Mouse (Mus musculus) small intestine, adult 2 months (tissue): ENCODE data around the gene Arl3. TPM values are rescaled to one million over a fixed set of nuclear protein-coding genes. Genes with fewer than 3 reads are reported as not detected.

Experiments
- H3K27ac ChIP-seq: fragments of 200-500 bp; 2 replicates; pipeline ENCODE4 v1.5.1; 2012; ENCODE audit warnings: low read depth, low read length, control low read depth, inconsistent platforms; ENCODE audit not compliant: insufficient read depth
- H3K27me3 ChIP-seq: fragments of 200-500 bp; 2 replicates; pipeline ENCODE4 v1.6.1; 2012; ENCODE audit warnings: mild to moderate bottlenecking, moderate library complexity, low read length, inconsistent platforms; ENCODE audit not compliant: control insufficient read depth, insufficient read depth
- H3K36me3 ChIP-seq: fragments of 200-500 bp; 2 replicates; pipeline ENCODE4 v1.6.1; 2012; ENCODE audit warnings: mild to moderate bottlenecking, low read length, control low read depth, inconsistent platforms; ENCODE audit not compliant: control insufficient read depth, insufficient read depth
- H3K4me1 ChIP-seq: fragments of 200-500 bp; 2 replicates; pipeline ENCODE4 v1.6.1; 2012; ENCODE audit warnings: low read length, inconsistent platforms, mixed read lengths; ENCODE audit not compliant: control insufficient read depth, insufficient read depth, insufficient read length
- H3K4me3 ChIP-seq: fragments of 200-500 bp; 2 replicates; pipeline ENCODE4 v1.5.1; 2012; ENCODE audit warnings: low read depth, mild to moderate bottlenecking, control low read depth, inconsistent platforms, low read length, moderate library complexity
- CTCF ChIP-seq: fragments of 200-500 bp; IDR thresholded peaks from 2 replicates; pipeline ENCODE4 v1.5.1; 2012; ENCODE audit warnings: low read depth, mild to moderate bottlenecking, control low read depth, inconsistent platforms, low read length, moderate library complexity, mixed read lengths; ENCODE audit not compliant: insufficient replicate concordance, insufficient read length; ENCODE audit errors: extremely low read depth
- POLR2A ChIP-seq: fragments of 200-500 bp; IDR thresholded peaks from 2 replicates; pipeline ENCODE4 v1.6.1; 2012; ENCODE audit warnings: low read depth, mild to moderate bottlenecking, control low read depth, inconsistent platforms, low read length, moderate library complexity
- WGBS: fragments of 180-500 bp; shearing (Covaris S2); methylation state at CpG from one replicate; pipeline ENCODE4 v1.1.7; 2018; 5-methylcytosine and 5-hydroxymethylcytosine counted together
- polyA plus RNA-seq: library from polyadenylated mRNA; depleted of rRNA; stranded (reverse); fragments of >200 nt; gene quantifications from 2 replicates; pipeline ENCODE4 v1.2.3, GENCODE M21; 2012

Gene Arl3
- polyA plus RNA-seq, 1 experiment: 1.3 TPM

GRCm38 (mm10) chr19:46499836-46500580 is 73.0 kb downstream of the Arl3 start:
- Histone ChIP-seq H3K36me3 (no peaks in the 10 kb centered on the region), H3K27ac (peak overlapping the region; percentile 99), H3K4me3 (peak overlapping the region; percentile 73), H3K27me3 (no peaks in the 10 kb centered on the region), H3K4me1 (peaks cover 3% of the 10 kb centered on the region)
- TF ChIP-seq CTCF (no peak), POLR2A (no peak; the same call in 1 of the 2 replicates)
- WGBS: 1% methylated on average over 47 of the region's 52 CpGs

GRCm38 (mm10) chr19:46499539-46499835 is 73.5 kb downstream of the Arl3 start:
- Histone ChIP-seq H3K27me3 (no peaks in the 10 kb centered on the region), H3K27ac (peak overlapping the region; percentile 33), H3K4me3 (peak overlapping the region; percentile 73; the same call in 1 of the 2 replicates), H3K36me3 (no peaks in the 10 kb centered on the region), H3K4me1 (no peaks in the 10 kb centered on the region; the same call in 1 of the 2 replicates)
- TF ChIP-seq POLR2A: no peak
- no peak for TF ChIP-seq CTCF
- WGBS: 2% methylated on average over 3 of the region's 3 CpGs

- TF ChIP-seq CTCF (no peak), POLR2A (no peak)
- no peaks in the 10 kb centered on the region for H3K4me1 ChIP-seq
- H3K4me3 ChIP-seq: no peak overlapping the region
- no peaks in the 10 kb centered on the region for H3K27me3 ChIP-seq
- no peak overlapping the region for H3K27ac ChIP-seq
- WGBS: 77% methylated on average over 2 of the region's 2 CpGs
- H3K36me3 ChIP-seq: no peaks in the 10 kb centered on the region
These were observed 75.8 kb downstream of the Arl3 start for GRCm38 (mm10) chr19:46497230-46497629.

- no peaks in the 10 kb centered on the region for H3K27me3 ChIP-seq
- no peak overlapping the region for H3K4me3 ChIP-seq
- H3K27ac ChIP-seq: no peak overlapping the region
- no peaks in the 10 kb centered on the region for H3K36me3 ChIP-seq
- TF ChIP-seq CTCF: no peak
- no peak for TF ChIP-seq POLR2A
- WGBS: 73% methylated on average over 8 of the region's 8 CpGs
- no peaks in the 10 kb centered on the region for H3K4me1 ChIP-seq
These were observed 77.9 kb downstream of the Arl3 start for GRCm38 (mm10) chr19:46495136-46495535.

- TF ChIP-seq POLR2A (no peak), CTCF (no peak)
- 26% methylated on average over 2 of the region's 2 CpGs for WGBS
- no peaks in the 10 kb centered on the region for H3K27me3 ChIP-seq
- no peak overlapping the region for H3K4me3 ChIP-seq
- peaks cover 5% of the 10 kb centered on the region for H3K4me1 ChIP-seq
- H3K27ac ChIP-seq: no peak overlapping the region
- no peaks in the 10 kb centered on the region for H3K36me3 ChIP-seq
These were observed 82.4 kb downstream of the Arl3 start for GRCm38 (mm10) chr19:46490634-46491033.

- H3K4me1 ChIP-seq: peaks cover 17% of the 10 kb centered on the region
- H3K4me3 ChIP-seq: no peak overlapping the region
- H3K27me3 ChIP-seq: no peaks in the 10 kb centered on the region
- TF ChIP-seq POLR2A: no peak
- no peak for TF ChIP-seq CTCF
- WGBS: 96% methylated on average over 1 of the region's 1 CpGs
- no peak overlapping the region for H3K27ac ChIP-seq
- H3K36me3 ChIP-seq: no peaks in the 10 kb centered on the region
These were observed 83.5 kb downstream of the Arl3 start for GRCm38 (mm10) chr19:46489448-46489847.

GRCm38 (mm10) chr19:46486709-46487108 is 86.3 kb downstream of the Arl3 start:
- Histone ChIP-seq H3K4me1 (peaks cover 32% of the 10 kb centered on the region), H3K36me3 (no peaks in the 10 kb centered on the region), H3K27ac (no peak overlapping the region), H3K27me3 (no peaks in the 10 kb centered on the region), H3K4me3 (no peak overlapping the region)
- WGBS: 75% methylated on average over 2 of the region's 2 CpGs
- TF ChIP-seq CTCF (no peak), POLR2A (no peak)

GRCm38 (mm10) chr19:46485847-46486246 is 87.2 kb downstream of the Arl3 start:
- Histone ChIP-seq H3K27ac (no peak overlapping the region), H3K36me3 (no peaks in the 10 kb centered on the region), H3K27me3 (no peaks in the 10 kb centered on the region), H3K4me1 (peaks cover 32% of the 10 kb centered on the region), H3K4me3 (no peak overlapping the region)
- TF ChIP-seq POLR2A (no peak; the same call in 1 of the 2 replicates), CTCF (no peak)
- WGBS: 51% methylated on average over 9 of the region's 9 CpGs
